Mouse (Mus musculus) megakaryocyte-erythroid progenitor cell, adult 5 weeks (primary cell): Measurements from ENCODE around the gene Dync1i1. TPM values are rescaled to one million over a fixed set of nuclear protein-coding genes. Genes with fewer than 3 reads are reported as not detected.

Experiments
- polyA plus RNA-seq: library from polyadenylated mRNA; stranded (reverse); fragments of >175 nt; gene quantifications from 2 replicates; pipeline ENCODE4 v1.2.3, GENCODE M21; 2012

The Dync1i1 gene
- 0.02 and 0.06 TPM in 2 replicates for polyA plus RNA-seq

DNA sequence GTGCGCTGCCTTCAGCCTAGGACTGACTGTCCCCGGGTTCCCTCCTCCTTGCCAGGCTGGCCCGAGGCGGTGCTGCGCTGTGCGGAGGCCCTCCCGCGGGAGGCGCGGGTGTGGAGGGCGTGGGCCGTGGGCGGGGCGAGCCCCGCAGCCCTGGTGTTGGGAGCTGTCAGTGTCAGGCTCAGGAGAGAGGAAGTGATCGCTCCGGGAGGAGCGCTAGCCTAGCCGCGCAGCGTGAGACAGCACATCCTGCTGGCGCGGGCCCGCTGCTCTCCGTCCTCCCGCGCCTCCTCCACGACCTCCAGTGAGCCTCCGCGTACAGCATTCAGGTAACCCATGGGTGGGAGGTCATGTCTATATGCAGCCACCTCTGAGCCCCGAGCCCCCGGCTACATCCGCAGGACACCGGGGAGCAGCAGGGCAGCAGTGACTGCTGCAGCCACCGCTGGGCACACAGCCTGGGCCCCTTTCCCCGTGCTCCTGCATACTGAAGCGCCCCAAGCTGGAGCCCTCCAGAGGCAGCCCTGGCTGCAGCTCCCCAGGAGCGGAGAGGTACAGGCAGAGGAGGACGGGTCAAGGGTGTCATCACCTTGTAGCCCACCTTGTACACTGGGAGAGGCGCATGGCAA is at the start of gene Dync1i1:
Gene Dync1i1, plus strand, starts transcription at position 29 of the 626 bp plus-strand sequence.

Other genes starting within 250 kb of the Dync1i1 start
- 0.45 TPM in 1 of 2 replicates, not detected in the other for gene Pdk4, start 229.3 kb upstream of the Dync1i1 start, polyA plus RNA-seq